Mouse (Mus musculus) left cerebral cortex, postnatal 10 days (tissue): ENCODE measurements around the gene Gm10645. TPM values are rescaled to one million over a fixed set of nuclear protein-coding genes. Genes with fewer than 3 reads are reported as not detected.
A peak's percentile ranks its signal among the peaks of the same experiment; 100 is the strongest.

ENCODE experiments used
- DNase-seq, 2 experiments: peaks; one replicate each; pipeline ENCODE4 v3.0.0; 2021 to 2022; ENCODE audit warnings: low spot score in 2 of 2, mixed read lengths in 1 of 2; ENCODE audit errors: extremely low spot score in 1 of 2
- intact Hi-C: fragments of 180-260 bp; cut with DNase I; formaldehyde crosslinking; loops from one replicate; pipeline ENCODE4 v1.15.1; 2025
- total RNA-seq, 2 experiments: library from RNA; stranded (reverse); gene quantifications; 2 replicates each; pipeline ENCODE4 v1.2.3; 2021

Gene Gm10645
- total RNA-seq, 2 experiments from 2014 or later = 1.7 TPM

- intact Hi-C loops = no loop called here
- peak in 1 of 2 experiments; percentile 38 for DNase-seq
Observed at GRCm38 (mm10) chr8:83175680-83176079, 9.7 kb upstream of the Gm10645 start.

GRCm38 (mm10) chr8:83170894-83171293, 4.9 kb upstream of the Gm10645 start:
- intact Hi-C loops = no loop called here
- DNase-seq = no peak

- no peak for DNase-seq
- intact Hi-C loops = no loop called here
Observed at GRCm38 (mm10) chr8:83169709-83170108, 3.7 kb upstream of the Gm10645 start.

GRCm38 (mm10) chr8:83169127-83169526, 3.2 kb upstream of the Gm10645 start:
- intact Hi-C loops = no loop called here
- no peak for DNase-seq

GRCm38 (mm10) chr8:83167932-83168331, 2.0 kb upstream of the Gm10645 start:
- intact Hi-C loops = no loop called here
- no peak for DNase-seq

GRCm38 (mm10) chr8:83165235-83165930, 587 bp downstream of the Gm10645 start, which contains the start of gene Tbc1d9:
Gene Tbc1d9, plus strand, starts transcription at chr8:83165352.
- peak; percentile 45 to 86 for DNase-seq
- intact Hi-C loops = no loop called here

GRCm38 (mm10) chr8:83160613-83161012, 5.4 kb downstream of the Gm10645 start:
- intact Hi-C loops = no loop called here

GRCm38 (mm10) chr8:83159615-83160014, 6.4 kb downstream of the Gm10645 start:
- intact Hi-C loops = no loop called here

More at GRCm38 (mm10) chr8:83160613-83161012, 5.4 kb downstream of the Gm10645 start:
- DNase-seq = no peak

GRCm38 (mm10) chr8:83158971-83159370, 7.0 kb downstream of the Gm10645 start:
- intact Hi-C loops = no loop called here

More at GRCm38 (mm10) chr8:83159615-83160014, 6.4 kb downstream of the Gm10645 start:
- DNase-seq = no peak

GRCm38 (mm10) chr8:83155110-83155509, 10.9 kb downstream of the Gm10645 start:
- intact Hi-C loops = no loop called here
- no peak for DNase-seq

More at GRCm38 (mm10) chr8:83158971-83159370, 7.0 kb downstream of the Gm10645 start:
- DNase-seq = no peak

- intact Hi-C loops = no loop called here
- DNase-seq = no peak
Observed at GRCm38 (mm10) chr8:83152470-83152869, 13.5 kb downstream of the Gm10645 start.

- no peak for DNase-seq
- intact Hi-C loops = no loop called here
Observed at GRCm38 (mm10) chr8:83152055-83152454, 13.9 kb downstream of the Gm10645 start.

- DNase-seq = no peak
- intact Hi-C loops = no loop called here
Observed at GRCm38 (mm10) chr8:83149124-83149523, 16.8 kb downstream of the Gm10645 start.

- intact Hi-C loops = no loop called here
Observed at GRCm38 (mm10) chr8:83145421-83145820, 20.5 kb downstream of the Gm10645 start.

GRCm38 (mm10) chr8:83144601-83145000, 21.4 kb downstream of the Gm10645 start:
- no peak for DNase-seq
- intact Hi-C loops = no loop called here

More at GRCm38 (mm10) chr8:83145421-83145820, 20.5 kb downstream of the Gm10645 start:
- no peak for DNase-seq

GRCm38 (mm10) chr8:83141358-83141757, 24.6 kb downstream of the Gm10645 start:
- intact Hi-C loops = no loop called here
- no peak for DNase-seq

GRCm38 (mm10) chr8:83140701-83141111, 25.3 kb downstream of the Gm10645 start:
- DNase-seq = peak in 1 of 2 experiments; percentile 24
- intact Hi-C loops = no loop called here

- no peak for DNase-seq
- intact Hi-C loops = no loop called here
Observed at GRCm38 (mm10) chr8:83140068-83140467, 25.9 kb downstream of the Gm10645 start.

- DNase-seq = no peak
- intact Hi-C loops = no loop called here
Observed at GRCm38 (mm10) chr8:83135086-83135485, 30.9 kb downstream of the Gm10645 start.
